Mouse (Mus musculus) heart, postnatal 0 days (tissue): ENCODE measurements at regions not wholly inside any gene's neighbourhood (a gene's known extent, or its start where the extent isn't known, plus 50 kb on each side); places are given as distances from the start of the nearest gene placed in this dataset.
A peak's percentile ranks its signal among the peaks of the same experiment; 100 is the strongest.

Source experiments
- ATAC-seq: fragments of 200-750 bp; cut with Nextera tagmentation; 2 replicates; pipeline ENCODE4 v1.8.0; 2017; ENCODE audit warnings: low read depth, moderate number of reproducible peaks, moderate library complexity; ENCODE audit not compliant: insufficient read depth
- DNase-seq: peaks from one replicate; pipeline ENCODE4 v3.0.0-alpha.2; 2016; ENCODE audit warnings: low spot score
- H3K27ac ChIP-seq: fragments of 300-500 bp; sonication (generic); 2 replicates; pipeline ENCODE4 v1.5.1; 2014; ENCODE audit warnings: low read depth, mild to moderate bottlenecking
- H3K27me3 ChIP-seq: fragments of 300-500 bp; sonication (generic); 2 replicates; pipeline ENCODE4 v1.6.1; 2014; ENCODE audit warnings: low read length, mixed read lengths; ENCODE audit not compliant: control insufficient read depth, insufficient read depth
- H3K36me3 ChIP-seq: fragments of 300-500 bp; sonication (generic); replicated peaks from 2 replicates; pipeline ENCODE4 v1.6.1; 2014; ENCODE audit warnings: low read length, mixed read lengths; ENCODE audit not compliant: control insufficient read depth, insufficient read depth
- H3K4me1 ChIP-seq: fragments of 300-500 bp; sonication (generic); 2 replicates; pipeline ENCODE4 v1.6.1; 2014; ENCODE audit warnings: antibody characterized with exemption; ENCODE audit not compliant: control insufficient read depth, insufficient read depth
- H3K4me2 ChIP-seq: fragments of 300-500 bp; sonication (generic); 2 replicates; pipeline ENCODE4 v1.6.1; 2014; ENCODE audit warnings: low read depth, mild to moderate bottlenecking, low read length, moderate library complexity
- H3K4me3 ChIP-seq: fragments of 300-500 bp; sonication (generic); 2 replicates; pipeline ENCODE4 v1.5.1; 2014; ENCODE audit warnings: low read depth, low read length
- H3K9ac ChIP-seq: fragments of 300-500 bp; sonication (generic); replicated peaks from 2 replicates; pipeline ENCODE4 v1.6.1; 2014; ENCODE audit warnings: low read depth, low read length, mixed read lengths
- H3K9me3 ChIP-seq: fragments of 300-500 bp; sonication (generic); replicated peaks from 2 replicates; pipeline ENCODE4 v1.6.1; 2016; ENCODE audit warnings: low read length; ENCODE audit not compliant: control insufficient read depth
- CTCF ChIP-seq: IDR thresholded peaks from 2 replicates; pipeline ENCODE4 v1.5.1; 2016; ENCODE audit warnings: antibody characterized with exemption, control low read depth, low read depth
- EP300 ChIP-seq: IDR thresholded peaks from 2 replicates; pipeline ENCODE4 v1.6.1; 2016; ENCODE audit warnings: antibody characterized with exemption, low read depth
- WGBS: fragments of 180-500 bp; shearing (Covaris S2); extraction: QIAGEN DNeasy Blood & Tissue Kit; methylation state at CpG from one replicate; pipeline ENCODE4 v1.1.7; 2014; 5-methylcytosine and 5-hydroxymethylcytosine counted together

DNA sequence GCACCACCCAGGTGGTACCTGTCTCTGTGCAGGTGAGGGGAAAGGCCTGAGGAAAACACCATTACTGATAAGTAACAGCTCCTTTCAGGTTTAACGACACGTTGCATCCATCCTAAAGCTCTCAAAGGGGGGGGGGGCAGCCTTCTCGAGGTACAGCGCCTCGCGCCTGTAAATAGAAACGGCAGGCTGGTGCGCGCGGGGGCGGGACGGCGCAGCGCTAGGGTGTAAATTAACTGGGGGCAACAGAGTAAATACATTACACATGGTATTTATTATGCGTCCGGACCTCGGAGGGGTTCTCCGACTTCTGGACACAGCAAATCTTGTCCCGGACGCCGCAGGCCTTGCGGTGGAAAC is 353.3 kb downstream of the Bcor start:
- ATAC-seq, result no peak
- TF ChIP-seq EP300, result no peak
- no peak for TF ChIP-seq CTCF
- H3K27ac ChIP-seq, result peak overlapping the region; percentile 71

DNA sequence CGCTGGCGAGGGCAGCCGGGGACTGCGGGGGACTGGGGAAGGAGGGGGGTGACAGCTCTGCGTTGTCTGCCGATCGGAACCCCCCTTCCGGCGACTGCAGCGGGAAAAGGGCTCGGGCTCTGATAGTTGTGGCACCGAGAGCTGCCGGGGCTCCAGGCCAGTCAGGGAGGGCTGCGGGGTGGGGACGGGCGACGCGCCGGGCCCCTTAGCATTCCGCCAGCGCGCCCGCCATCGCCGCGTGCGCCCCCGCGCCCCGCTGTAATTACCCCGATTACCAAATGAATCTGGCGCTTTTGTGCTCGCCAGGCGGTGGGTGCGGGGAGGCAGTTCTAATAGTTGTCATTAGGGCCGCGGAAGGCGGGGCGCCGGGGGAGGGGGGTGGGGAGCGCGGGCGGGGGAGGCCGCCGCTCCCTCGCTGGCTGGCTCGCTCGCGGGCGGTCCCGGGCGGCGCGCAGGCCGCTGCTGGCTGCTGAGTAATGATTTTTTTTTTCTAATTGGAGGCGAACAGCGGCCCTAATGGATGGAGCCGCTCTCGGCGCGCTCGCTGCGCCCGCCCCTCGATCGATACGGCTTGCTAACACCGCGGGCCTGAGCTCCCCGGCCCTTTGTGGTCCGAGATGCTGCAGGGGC is 352.8 kb downstream of the Bcor start:
- peak; percentile 19 for DNase-seq

More for the DNA sequence above, 353.3 kb downstream of the Bcor start:
- peak overlapping the region; percentile 64 for H3K9ac ChIP-seq
- H3K9me3 ChIP-seq, result no peaks in the 10 kb centered on the region
- H3K4me3 ChIP-seq, result peak overlapping the region; percentile 56
- WGBS, result 11% methylated on average over 22 of the region's 22 CpGs
- no peaks in the 10 kb centered on the region for H3K4me1 ChIP-seq
- DNase-seq, result no peak
- no peaks in the 10 kb centered on the region for H3K36me3 ChIP-seq
- peaks cover 4% of the 10 kb centered on the region; the same call in 1 of the 2 replicates for H3K27me3 ChIP-seq
- peak overlapping the region; percentile 72 for H3K4me2 ChIP-seq

DNA sequence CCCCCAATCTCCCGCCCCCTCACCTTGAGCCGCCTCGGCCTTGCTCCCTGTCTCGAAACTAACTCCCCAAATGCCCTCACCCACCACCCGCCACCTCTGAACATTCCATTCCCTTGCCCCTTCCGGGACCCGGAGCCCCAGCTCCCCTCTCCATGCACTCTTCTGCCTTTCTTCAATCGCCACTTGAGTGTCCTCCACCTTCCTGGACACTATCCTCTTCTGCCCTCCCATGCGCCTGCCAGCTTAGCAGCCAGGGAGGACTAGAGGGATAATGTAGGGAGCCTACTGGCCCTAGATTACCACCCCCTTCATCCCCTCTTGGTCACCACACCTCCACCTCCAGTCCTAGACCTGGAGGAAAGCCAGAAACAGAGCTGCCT is 352.3 kb downstream of the Bcor start:
- 11% methylated on average over 9 of the region's 9 CpGs for WGBS
- TF ChIP-seq CTCF (no peak), EP300 (no peak)
- Histone ChIP-seq H3K27me3 (peaks cover 4% of the 10 kb centered on the region; the same call in 1 of the 2 replicates), H3K4me3 (peak overlapping the region; percentile 56), H3K4me2 (peak overlapping the region; percentile 72), H3K36me3 (no peaks in the 10 kb centered on the region), H3K9me3 (no peaks in the 10 kb centered on the region), H3K9ac (peak overlapping the region; percentile 10; the same call in 1 of the 2 replicates), H3K4me1 (no peaks in the 10 kb centered on the region), H3K27ac (no peak overlapping the region)
- ATAC-seq (0 out of 2 replicates have a peak, but pooled peaks have one; percentile 3), DNase-seq (no peak)

More for the DNA sequence above, 352.8 kb downstream of the Bcor start:
- peak overlapping the region; percentile 72 for H3K4me2 ChIP-seq
- no peaks in the 10 kb centered on the region for H3K4me1 ChIP-seq
- H3K27me3 ChIP-seq, result peaks cover 4% of the 10 kb centered on the region; the same call in 1 of the 2 replicates
- WGBS, result 7% methylated on average over 41 of the region's 71 CpGs
- H3K36me3 ChIP-seq, result no peaks in the 10 kb centered on the region
- peak overlapping the region; percentile 56 for H3K4me3 ChIP-seq
- peak overlapping the region; percentile 71 for H3K27ac ChIP-seq
- H3K9me3 ChIP-seq, result no peaks in the 10 kb centered on the region
- peak; percentile 57 for ATAC-seq
- H3K9ac ChIP-seq, result peak overlapping the region; percentile 64
- TF ChIP-seq EP300 (no peak), CTCF (no peak)

GRCm38 (mm10) chrX:11808911-11809310 is 351.2 kb downstream of the Bcor start:
- Histone ChIP-seq H3K36me3 (no peaks in the 10 kb centered on the region), H3K9me3 (no peaks in the 10 kb centered on the region), H3K27me3 (peaks cover 4% of the 10 kb centered on the region; the same call in 1 of the 2 replicates), H3K9ac (no peak overlapping the region), H3K27ac (no peak overlapping the region), H3K4me1 (no peaks in the 10 kb centered on the region), H3K4me3 (no peak overlapping the region), H3K4me2 (no peak overlapping the region)
- no peak for TF ChIP-seq EP300
- TF ChIP-seq CTCF, result no peak
- no peak for ATAC-seq
- whole genome bisulfite sequencing, result 62% methylated on average over 8 of the region's 8 CpGs
- DNase-seq, result no peak

DNA sequence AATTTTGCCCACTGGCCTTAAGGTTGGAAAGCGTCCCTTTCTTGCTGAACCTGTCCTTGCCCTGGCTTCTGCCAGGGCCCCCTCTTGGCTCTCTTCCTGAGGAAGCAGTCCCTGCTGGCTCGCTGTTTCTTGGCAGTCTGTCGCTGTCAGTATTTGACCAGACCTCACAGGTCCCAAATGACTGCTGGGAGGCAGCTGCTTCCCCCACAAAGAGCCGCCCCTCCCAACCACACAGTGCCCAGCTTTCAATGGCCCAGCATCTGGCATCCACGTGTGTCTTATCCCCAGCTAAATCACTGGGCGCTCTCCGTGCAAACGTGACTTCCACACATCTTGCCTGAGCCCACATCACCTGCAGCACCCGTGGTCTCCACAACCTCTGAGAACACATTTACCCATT is 345.3 kb downstream of the Bcor start:
- no peak for DNase-seq
- no peak overlapping the region for H3K9ac ChIP-seq
- no peak overlapping the region for H3K4me3 ChIP-seq
- 44% methylated on average over 9 of the region's 9 CpGs for WGBS
- no peak overlapping the region for H3K27ac ChIP-seq
- no peak for ATAC-seq
- TF ChIP-seq CTCF (no peak), EP300 (no peak)
- no peaks in the 10 kb centered on the region for H3K4me1 ChIP-seq
- no peaks in the 10 kb centered on the region for H3K27me3 ChIP-seq
- no peak overlapping the region for H3K4me2 ChIP-seq
- H3K9me3 ChIP-seq, result no peaks in the 10 kb centered on the region
- no peaks in the 10 kb centered on the region for H3K36me3 ChIP-seq

DNA sequence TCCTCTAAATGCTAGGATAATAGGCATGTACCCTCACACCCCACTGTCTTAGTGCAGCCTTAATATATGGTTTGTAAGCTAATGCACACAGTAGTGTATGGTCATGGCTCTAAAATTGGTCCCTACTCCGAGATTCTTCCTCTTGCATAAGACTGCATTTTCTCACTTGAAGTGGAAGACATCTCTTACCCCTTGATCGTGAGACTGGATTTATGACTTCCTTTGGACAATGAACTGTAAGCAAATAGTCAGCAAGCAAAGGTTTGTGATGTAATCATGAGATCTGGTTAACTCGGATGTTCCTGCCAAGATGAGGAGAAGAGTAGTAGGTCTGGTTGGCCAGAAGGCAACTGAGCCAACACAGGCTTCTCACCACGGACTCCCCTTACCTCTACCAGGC is 344.3 kb downstream of the Bcor start:
- H3K36me3 ChIP-seq, result no peaks in the 10 kb centered on the region
- H3K9me3 ChIP-seq, result no peaks in the 10 kb centered on the region
- DNase-seq (no peak), ATAC-seq (no peak)
- H3K27ac ChIP-seq, result no peak overlapping the region
- 72% methylated on average over 4 of the region's 4 CpGs for WGBS
- no peak overlapping the region for H3K9ac ChIP-seq
- no peaks in the 10 kb centered on the region for H3K27me3 ChIP-seq
- H3K4me1 ChIP-seq, result no peaks in the 10 kb centered on the region
- H3K4me2 ChIP-seq, result no peak overlapping the region
- TF ChIP-seq CTCF, result no peak
- TF ChIP-seq EP300, result no peak
- no peak overlapping the region for H3K4me3 ChIP-seq
